10 mouse cellular contexts compared by ENCODE assay signal in genomic region chr11:32243205-32243955, GRCm38 (mm10). TPM values are rescaled to one million over a fixed set of nuclear protein-coding genes. Genes with fewer than 3 reads are reported as not detected.
DNase-seq lines count a peak whose midpoint lies in the region; ATAC-seq and TF ChIP-seq lines count a peak whose summit lies in the region.
"Had no signal": no experiment of that assay in that cellular context is flagged by ENCODE, and none has a peak within 500 bp of the region (broad histone marks: within the 10 kb centered on the region; RNA-seq: fewer than 3 reads in every experiment).

No protein-coding gene starts in this region.

- no peaks in the 10 kb centered on the region for H3K9me3 ChIP-seq in kidney, embryonic 14.5 days (ENCODE audit: control insufficient read depth, low read length)
- H3K9me3 ChIP-seq in kidney, postnatal 0 days (replicated peaks; ENCODE audit: low read length) = no peaks in the 10 kb centered on the region
- H3K9me3 ChIP-seq: limb, embryonic 12.5 days had no signal

- no peak for TF ChIP-seq CTCF in kidney, postnatal 0 days (IDR thresholded peaks at IDR 0.05; ENCODE audit: low read depth)

- peaks cover 56% of the 10 kb centered on the region for H3K36me3 ChIP-seq in kidney, embryonic 14.5 days (ENCODE audit: control insufficient read depth, insufficient read depth, low read length)
- peaks cover 21% of the 10 kb centered on the region for H3K36me3 ChIP-seq in kidney, postnatal 0 days (ENCODE audit: insufficient read depth, low read length)

- peak; percentile 79 for ATAC-seq in kidney, embryonic 14.5 days (ENCODE audit: low FRiP score, low TSS enrichment)
- ATAC-seq in kidney, postnatal 0 days (replicated peaks; ENCODE audit: low FRiP score, low read depth) = peak; percentile 52; the same call in 1 of the 2 replicates

- peak overlapping the region; percentile 72; the same call in 1 of the 2 replicates for H3K27ac ChIP-seq in kidney, embryonic 14.5 days (ENCODE audit: low read depth, low read length)
- H3K27ac ChIP-seq in kidney, postnatal 0 days = peak overlapping the region; percentile 77
- H3K27ac ChIP-seq: limb, embryonic 12.5 days had no signal

- DNase-seq in embryo, embryonic 10.5 days (ENCODE audit: low spot score) = peak; percentile 22
- DNase-seq in embryo, embryonic 10 days (ENCODE audit: low spot score) = no peak
- no peak for DNase-seq in kidney, adult 11 months
- DNase-seq in R1 (ENCODE audit: low read depth, low spot score) = peak; percentile 42
- peak; percentile 87 for DNase-seq in kidney, postnatal 0 days (ENCODE audit: low spot score)
- no peak for DNase-seq in yolk sac, embryonic 10.5 days (ENCODE audit: low spot score)
- no peak for DNase-seq in adrenal gland, adult 8-10 months

- no peak overlapping the region for H3K4me3 ChIP-seq in kidney, embryonic 14.5 days (ENCODE audit: low read length)
- H3K4me3 ChIP-seq in kidney, postnatal 0 days (replicated peaks; ENCODE audit: low read depth, low read length) = no peak overlapping the region
- H3K4me3 ChIP-seq: limb, embryonic 12.5 days had no signal

- H3K4me1 ChIP-seq in kidney, embryonic 14.5 days (ENCODE audit: control insufficient read depth, insufficient read depth, low read length) = peaks cover 14% of the 10 kb centered on the region
- H3K4me1 ChIP-seq in kidney, postnatal 0 days (replicated peaks; ENCODE audit: insufficient read depth, low read length) = peaks cover 12% of the 10 kb centered on the region
- H3K4me1 ChIP-seq: limb, embryonic 12.5 days had no signal

- WGBS in kidney, embryonic 14.5 days = 35% methylated on average over 7 of the region's 7 CpGs
- WGBS in kidney, postnatal 0 days = 35% methylated on average over 7 of the region's 7 CpGs

- no peaks in the 10 kb centered on the region for H3K27me3 ChIP-seq in kidney, embryonic 14.5 days (ENCODE audit: control insufficient read depth, insufficient read depth, low read length)
- no peaks in the 10 kb centered on the region for H3K27me3 ChIP-seq in kidney, postnatal 0 days (ENCODE audit: insufficient read depth, low read length)
- H3K27me3 ChIP-seq: limb, embryonic 12.5 days had no signal

- no peak overlapping the region for H3K9ac ChIP-seq in kidney, embryonic 14.5 days (ENCODE audit: low read depth, low read length)
- no peak overlapping the region for H3K9ac ChIP-seq in kidney, postnatal 0 days (ENCODE audit: low read depth, low read length)
- H3K9ac ChIP-seq: limb, embryonic 12.5 days had no signal

- no peak overlapping the region for H3K4me2 ChIP-seq in kidney, embryonic 14.5 days (replicated peaks; ENCODE audit: low read depth, low read length)
- 0 out of 2 replicates have a peak overlapping the region, but pooled peaks have one; percentile 10 for H3K4me2 ChIP-seq in kidney, postnatal 0 days (ENCODE audit: low read length)
- H3K4me2 ChIP-seq: limb, embryonic 12.5 days had no signal

RNA-seq across cellular contexts. Expression of gene Mpg, which starts 17.1 kb away (rescaled TPM):
- polyA plus RNA-seq in kidney, embryonic 14.5 days (2014; fragmentation: Nextera tagmentation; extraction: Ambion mirVana) = 35.6 and 39.8 TPM in 2 replicates
- 31.6 and 33.0 TPM in 2 replicates for polyA plus RNA-seq in kidney, postnatal 0 days (2015; fragmentation: Nextera tagmentation; extraction: Ambion mirVana)
- total RNA-seq in adrenal gland, adult 8-10 months (2022) = 10 to 100 TPM; 18.2 to 41.0 (median 33.3) TPM

RNA-seq across cellular contexts. Expression of gene Rhbdf1, which starts 21.3 kb away (rescaled TPM):
- 28.0 and 39.5 TPM in 2 replicates for polyA plus RNA-seq in kidney, embryonic 14.5 days (2014; fragmentation: Nextera tagmentation; extraction: Ambion mirVana)
- 49.3 and 55.0 TPM in 2 replicates for polyA plus RNA-seq in kidney, postnatal 0 days (2015; fragmentation: Nextera tagmentation; extraction: Ambion mirVana)
- 10 to 100 TPM; 24.5 to 40.0 (median 33.1) TPM for total RNA-seq in adrenal gland, adult 8-10 months (2022)

RNA-seq across cellular contexts. Expression of gene Nprl3, which starts 24.1 kb away (rescaled TPM):
- 27.5 and 45.5 TPM in 2 replicates for polyA plus RNA-seq in kidney, embryonic 14.5 days (2014; fragmentation: Nextera tagmentation; extraction: Ambion mirVana)
- polyA plus RNA-seq in kidney, postnatal 0 days (2015; fragmentation: Nextera tagmentation; extraction: Ambion mirVana) = 36.9 and 44.2 TPM in 2 replicates
- total RNA-seq in adrenal gland, adult 8-10 months (2022) = 100 to 1,000 TPM in 2 of 4 experiments, 10 to 100 TPM in 2; 72.8 to 122 (median 105) TPM

RNA-seq across cellular contexts. Expression of gene Hba-x, which starts 32.8 kb away (rescaled TPM):
- polyA plus RNA-seq in kidney, embryonic 14.5 days (2014; fragmentation: Nextera tagmentation; extraction: Ambion mirVana) = 87.6 and 90.7 TPM in 2 replicates
- polyA plus RNA-seq in kidney, postnatal 0 days (2015; fragmentation: Nextera tagmentation; extraction: Ambion mirVana) = 0.36 and 0.43 TPM in 2 replicates
- not detected for total RNA-seq in adrenal gland, adult 8-10 months (2022)
- total RNA-seq: hematopoietic stem cell, adult 5-6 weeks had no signal

RNA-seq across cellular contexts. Expression of gene Snrnp25, which starts 38.2 kb away (rescaled TPM):
- 71.7 and 90.6 TPM in 2 replicates for polyA plus RNA-seq in kidney, embryonic 14.5 days (2014; fragmentation: Nextera tagmentation; extraction: Ambion mirVana)
- 49.5 and 49.6 TPM in 2 replicates for polyA plus RNA-seq in kidney, postnatal 0 days (2015; fragmentation: Nextera tagmentation; extraction: Ambion mirVana)
- total RNA-seq in adrenal gland, adult 8-10 months (2022) = 10 to 100 TPM; 12.7 to 21.5 (median 18.0) TPM

Comparison
In these comparisons a context has a peak if more than half of its experiments do, and no peak if none do; other contexts are left out.
1. DNase-seq: peak in embryo, embryonic 10.5 days (single experiment), R1 (single experiment) and kidney, postnatal 0 days (single experiment); none in embryo, embryonic 10 days (single experiment), kidney, adult 11 months (single experiment), yolk sac, embryonic 10.5 days (single experiment) and adrenal gland, adult 8-10 months (single experiment).